Mouse (Mus musculus) natural killer cell, adult 2 months (primary cell): ENCODE measurements around the gene Rnaset2a.
"Not testable (repeated sequence)": the region's sequence is repeated elsewhere in the genome, so short reads cannot be mapped to it uniquely, and the experiment has no call there.

ENCODE experiments used
- DNase-seq, 2 experiments: peaks; one replicate each; pipeline ENCODE4 v3.0.0; 2022; ENCODE audit warnings: low spot score in 2 of 2

Gene Rnaset2a

DNA sequence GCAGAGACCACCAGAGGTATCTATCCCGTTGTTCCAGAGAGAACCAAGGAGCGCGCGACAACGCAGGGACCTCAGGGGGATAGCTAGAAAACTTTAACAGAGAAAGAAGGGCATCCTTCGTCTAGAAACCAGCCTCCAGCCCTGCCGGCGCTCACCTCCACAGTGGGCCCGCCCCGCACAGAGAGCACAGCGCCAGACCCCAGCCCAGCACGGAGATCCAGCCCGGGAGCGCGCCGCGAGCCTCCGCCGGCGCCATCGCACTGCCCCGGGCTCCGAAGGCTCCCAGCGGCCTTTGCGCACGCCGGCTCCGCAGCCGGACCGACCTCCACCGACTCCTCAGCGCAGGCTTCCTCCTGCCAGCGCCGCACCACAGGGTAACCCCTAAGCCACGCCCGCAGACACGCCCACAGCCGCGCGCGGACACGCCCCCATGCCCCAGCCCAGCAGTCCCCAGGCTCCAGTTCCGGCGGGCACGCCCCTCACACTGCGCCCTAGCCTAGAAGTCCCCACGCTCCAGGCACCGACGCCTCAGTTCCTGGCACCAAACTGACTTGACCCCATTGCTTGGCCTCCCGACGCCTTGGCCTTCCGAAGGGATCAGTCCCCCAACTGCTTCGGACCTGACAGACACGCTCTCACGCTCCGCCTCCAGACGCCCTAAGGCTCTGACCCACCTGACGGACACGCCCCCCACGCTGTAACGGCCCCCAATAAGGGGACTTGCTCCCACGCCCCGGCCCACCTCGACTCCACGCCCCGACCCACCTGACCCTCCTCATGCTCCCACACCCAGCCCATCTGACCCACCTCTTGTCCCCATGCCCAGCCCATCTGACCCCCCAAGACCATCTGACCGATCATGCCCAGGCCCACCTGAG is at the start of gene Rnaset2a, which contains the start of gene Gm49673:
TSS of gene Rnaset2a (minus strand) at position 659 of the 878 bp plus-strand sequence.
TSS of gene Gm49673 (minus strand) at position 350 of the 878 bp plus-strand sequence.
- DNase-seq, result peak; percentile 60 to 65

DNA sequence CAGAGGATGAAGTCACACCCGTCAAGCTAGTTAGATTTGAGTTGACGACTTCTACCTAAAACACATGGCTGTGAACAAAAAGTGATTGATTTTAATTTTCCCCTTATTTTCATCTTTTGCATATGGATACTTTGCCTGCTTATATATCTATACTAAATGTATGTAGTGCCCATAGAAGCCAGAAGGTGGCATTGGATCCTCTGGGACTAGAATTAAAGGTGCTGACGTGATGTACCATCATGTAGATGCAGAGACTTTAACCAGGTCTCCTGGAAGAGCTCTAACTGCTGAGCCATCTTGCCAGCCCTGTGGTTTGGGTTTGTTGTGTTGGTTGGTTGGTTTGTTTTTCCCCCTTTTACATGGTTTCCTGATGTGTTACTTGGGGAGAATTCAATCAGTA is 49.8 kb upstream of the Rnaset2a start:
- peak in 1 of 2 experiments; percentile 34 for DNase-seq

DNA sequence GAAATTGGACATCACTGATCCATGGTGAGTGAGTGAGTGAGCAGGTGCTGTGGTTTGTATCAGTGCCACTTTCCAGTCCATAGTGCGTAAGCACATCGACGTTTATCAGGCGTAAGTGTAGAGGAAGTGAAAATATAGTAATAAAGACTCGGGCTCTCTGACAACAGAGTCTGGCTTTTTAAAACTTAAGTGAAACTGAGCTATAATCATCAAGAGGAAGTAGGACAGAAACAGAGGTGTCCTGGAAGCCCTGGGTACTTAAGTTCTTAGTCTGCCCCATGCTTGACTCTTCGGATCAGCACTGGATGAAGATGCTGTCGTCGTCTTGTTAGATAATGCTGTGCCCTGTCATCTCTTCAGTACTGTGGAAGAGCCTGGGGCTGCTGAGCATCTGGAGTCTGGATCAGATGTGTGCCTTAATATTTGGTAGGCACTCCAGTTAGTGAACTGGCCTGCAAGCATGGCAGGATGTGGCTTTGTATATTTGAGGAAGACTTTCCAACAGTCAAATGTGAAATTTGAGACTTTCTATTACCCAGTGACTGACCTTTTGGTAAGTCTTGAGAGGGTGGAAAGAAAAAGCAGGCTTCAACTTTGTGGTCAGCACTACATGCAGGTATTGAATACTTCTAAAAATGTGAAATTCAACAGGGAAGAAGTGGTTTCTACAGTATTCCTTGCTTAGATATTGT is 47.9 kb upstream of the Rnaset2a start:
- DNase-seq, result peak in 1 of 2 experiments; percentile 46

DNA sequence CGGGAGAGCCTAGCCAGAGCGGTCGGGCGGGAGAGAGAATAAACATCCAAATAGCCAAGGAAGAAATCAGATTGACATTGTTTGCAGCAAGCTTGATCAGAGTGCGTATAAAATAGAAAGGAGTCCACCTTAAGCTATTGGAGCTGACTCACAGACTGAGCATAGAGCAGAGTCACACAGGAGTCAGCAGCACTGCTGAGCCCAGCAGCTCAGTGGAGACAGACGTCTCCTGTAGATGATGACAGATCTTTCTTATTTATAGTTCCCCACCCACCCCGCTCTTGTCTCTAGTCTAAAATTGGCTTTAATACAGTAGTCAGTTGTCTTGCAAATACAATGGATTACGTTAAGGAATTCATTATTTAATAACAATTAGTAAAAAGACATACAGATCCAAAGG is 45.8 kb upstream of the Rnaset2a start:
- no peak for DNase-seq

DNA sequence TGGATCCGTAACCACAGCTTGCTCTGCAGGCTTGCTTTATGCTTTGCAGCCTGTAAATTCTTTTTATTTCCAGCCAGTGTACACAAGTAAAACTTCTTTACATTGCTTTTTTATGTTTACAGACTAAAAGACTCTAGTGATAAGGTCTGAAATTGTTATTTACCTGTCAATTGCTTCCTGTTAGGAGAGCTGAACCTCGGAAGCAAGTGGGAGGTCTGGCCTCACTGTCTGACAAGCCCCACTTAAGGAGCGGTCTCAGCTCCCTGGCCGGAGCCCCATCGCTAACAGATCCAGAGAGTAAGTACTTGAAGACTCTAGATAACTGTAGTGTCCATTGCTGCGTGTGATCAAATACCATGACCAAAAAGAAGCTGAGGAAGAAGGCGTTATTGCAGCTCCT is 36.3 kb upstream of the Rnaset2a start:
- DNase-seq, result no peak

DNA sequence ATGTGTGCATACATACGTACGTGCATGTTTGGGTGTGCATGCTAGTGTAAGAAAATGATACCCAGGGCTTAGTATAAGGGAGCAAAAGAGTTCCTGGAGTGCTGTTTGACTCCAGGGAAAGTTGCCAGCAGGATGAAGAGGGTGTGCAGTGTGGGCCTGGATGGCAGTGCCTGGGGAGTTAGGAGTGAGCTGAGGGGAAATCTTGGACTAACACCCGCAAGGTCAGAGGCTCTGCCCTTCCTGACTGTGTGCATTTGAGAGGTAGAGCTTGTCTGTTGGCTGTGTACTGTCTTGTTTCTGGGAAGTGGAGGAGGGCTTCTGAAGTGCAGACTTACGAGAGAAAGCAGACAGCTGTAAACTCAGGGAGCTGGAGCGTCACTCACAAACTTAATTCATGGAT is 35.9 kb upstream of the Rnaset2a start:
- DNase-seq, result no peak

DNA sequence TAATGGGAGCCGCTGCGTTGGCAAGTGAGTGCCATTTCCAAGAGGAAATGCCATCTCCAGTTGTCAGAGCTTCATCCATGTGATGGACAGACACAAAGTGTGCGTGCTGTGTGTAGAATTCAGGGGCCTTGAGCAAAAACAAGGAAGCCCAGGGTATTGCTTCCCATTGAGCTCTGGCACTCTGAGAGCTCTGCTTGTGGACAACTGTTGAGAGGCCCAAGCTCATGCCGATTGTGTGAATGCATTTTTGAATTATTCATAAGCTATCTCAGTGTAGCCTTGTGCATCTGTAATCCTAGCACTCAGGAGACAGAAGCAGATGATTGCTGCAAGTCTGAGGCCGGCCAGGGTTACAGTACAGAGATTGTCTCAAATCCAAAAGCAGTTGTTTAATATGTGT is 29.2 kb upstream of the Rnaset2a start:
- no peak for DNase-seq

DNA sequence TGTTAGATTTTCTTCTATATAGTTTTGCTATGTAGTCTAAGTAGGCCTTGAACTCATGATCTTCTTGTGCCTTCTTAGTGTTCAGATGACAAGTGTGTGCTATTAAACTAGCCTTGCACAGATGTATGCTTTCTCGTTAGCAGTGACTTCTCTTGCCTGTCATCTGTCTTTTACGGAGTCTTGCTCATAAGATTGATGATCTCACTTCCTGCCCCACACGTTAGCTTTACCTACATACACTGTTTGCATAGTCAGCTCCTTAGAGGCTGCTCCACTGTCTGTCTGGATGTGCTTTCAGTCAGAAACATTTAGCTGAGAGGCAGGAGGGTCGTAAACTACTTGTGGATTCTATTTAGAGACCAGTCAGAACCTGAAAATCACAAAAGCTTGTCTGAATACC is 23.2 kb upstream of the Rnaset2a start:
- DNase-seq, result no peak

DNA sequence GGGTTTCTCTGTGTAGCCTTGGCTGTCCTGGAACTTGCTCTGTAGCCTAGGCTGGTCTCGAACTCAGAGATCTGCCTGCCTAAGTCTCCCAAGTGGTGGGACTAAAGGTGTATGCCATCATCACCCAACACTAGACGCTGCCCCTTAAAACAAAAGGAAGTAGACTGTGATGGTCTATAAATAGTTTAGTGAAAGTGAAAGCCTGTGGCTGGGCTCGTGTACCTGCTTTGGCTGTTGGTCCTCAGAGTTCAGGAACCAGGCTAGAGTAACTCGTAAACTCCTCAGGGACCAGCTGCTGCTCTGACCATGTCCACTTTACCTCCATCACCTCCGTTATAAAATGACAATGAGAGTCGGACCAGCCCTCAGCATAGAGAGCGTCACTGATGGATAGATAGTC is 22.4 kb upstream of the Rnaset2a start:
- DNase-seq, result peak; percentile 17 to 42

DNA sequence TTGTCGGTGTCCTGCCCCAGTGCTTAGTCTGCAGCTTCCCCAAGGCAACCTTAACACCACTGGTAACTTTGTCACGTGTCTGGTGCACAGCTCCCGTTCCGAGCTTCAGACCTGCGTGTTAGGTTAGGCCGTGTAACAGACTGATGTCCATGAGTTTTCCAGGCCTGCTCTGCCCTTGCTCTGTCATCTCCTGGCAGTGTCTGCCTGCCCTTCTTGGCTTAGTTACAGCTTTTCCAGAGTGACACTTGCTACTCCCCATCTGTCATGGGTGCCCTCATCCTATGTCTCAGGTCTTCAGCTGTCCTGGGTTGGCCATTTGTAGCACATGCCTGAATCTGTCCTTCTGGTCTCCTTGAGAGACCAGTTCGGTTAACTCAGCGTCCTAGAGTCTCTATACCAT is 19.5 kb upstream of the Rnaset2a start:
- not testable (repeated sequence) for DNase-seq

DNA sequence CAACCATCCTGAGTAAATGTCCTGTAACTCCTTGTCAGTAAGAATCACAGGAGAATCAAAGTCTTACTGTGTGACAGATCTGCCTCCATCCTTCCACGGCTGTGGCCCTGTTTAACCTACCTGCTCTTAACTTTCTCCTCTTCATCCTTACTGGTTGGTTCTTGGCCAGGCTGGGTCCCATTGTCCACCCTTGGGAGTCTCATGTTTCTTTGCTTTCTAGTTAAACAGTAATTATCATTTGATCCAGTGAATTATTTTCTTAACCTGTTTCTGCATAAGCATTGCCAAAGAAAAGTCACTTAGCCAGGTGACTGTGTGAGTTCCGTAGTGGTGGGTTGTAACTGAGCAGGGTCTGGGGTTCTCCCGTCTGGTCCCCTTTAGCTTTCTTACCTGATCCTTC is 18.6 kb upstream of the Rnaset2a start:
- DNase-seq, result not testable (repeated sequence)

DNA sequence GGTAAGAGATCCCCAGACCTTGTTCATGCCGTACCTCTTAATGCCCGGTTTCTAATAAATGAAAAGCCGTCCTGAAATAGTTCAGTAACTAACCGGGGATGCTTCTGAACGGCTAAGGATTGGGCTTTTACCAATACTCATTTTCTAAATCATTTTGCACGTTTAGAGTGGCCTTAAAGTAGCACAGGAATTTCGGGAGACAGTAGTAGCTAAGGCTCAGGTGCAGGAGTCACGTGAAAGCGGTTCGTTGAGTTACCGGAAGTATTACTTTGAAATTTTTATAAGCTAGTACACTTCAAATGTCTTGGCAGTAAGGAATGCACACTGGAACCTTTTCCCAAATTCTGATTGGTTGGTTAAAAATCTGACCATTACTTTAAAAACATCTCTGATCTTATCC is 18.1 kb upstream of the Rnaset2a start:
- DNase-seq, result peak in 1 of 2 experiments; percentile 17

DNA sequence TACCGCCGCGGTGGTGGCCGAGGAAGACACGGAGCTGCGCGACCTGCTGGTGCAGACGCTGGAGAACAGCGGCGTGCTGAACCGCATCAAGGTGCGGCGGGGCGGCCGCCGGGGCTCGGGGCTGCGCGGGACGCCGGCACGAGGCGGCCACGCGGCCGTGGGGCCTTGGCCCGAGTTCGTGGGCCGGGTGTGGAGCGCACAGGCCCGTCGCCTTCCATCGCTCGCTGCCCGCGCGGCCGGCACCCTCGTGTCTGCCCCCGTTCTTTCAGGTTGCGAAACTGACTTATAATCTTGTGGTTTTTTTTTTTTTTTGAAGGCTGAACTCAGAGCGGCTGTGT is 17.7 kb upstream of the Rnaset2a start:
- peak; percentile 46 to 53 for DNase-seq

DNA sequence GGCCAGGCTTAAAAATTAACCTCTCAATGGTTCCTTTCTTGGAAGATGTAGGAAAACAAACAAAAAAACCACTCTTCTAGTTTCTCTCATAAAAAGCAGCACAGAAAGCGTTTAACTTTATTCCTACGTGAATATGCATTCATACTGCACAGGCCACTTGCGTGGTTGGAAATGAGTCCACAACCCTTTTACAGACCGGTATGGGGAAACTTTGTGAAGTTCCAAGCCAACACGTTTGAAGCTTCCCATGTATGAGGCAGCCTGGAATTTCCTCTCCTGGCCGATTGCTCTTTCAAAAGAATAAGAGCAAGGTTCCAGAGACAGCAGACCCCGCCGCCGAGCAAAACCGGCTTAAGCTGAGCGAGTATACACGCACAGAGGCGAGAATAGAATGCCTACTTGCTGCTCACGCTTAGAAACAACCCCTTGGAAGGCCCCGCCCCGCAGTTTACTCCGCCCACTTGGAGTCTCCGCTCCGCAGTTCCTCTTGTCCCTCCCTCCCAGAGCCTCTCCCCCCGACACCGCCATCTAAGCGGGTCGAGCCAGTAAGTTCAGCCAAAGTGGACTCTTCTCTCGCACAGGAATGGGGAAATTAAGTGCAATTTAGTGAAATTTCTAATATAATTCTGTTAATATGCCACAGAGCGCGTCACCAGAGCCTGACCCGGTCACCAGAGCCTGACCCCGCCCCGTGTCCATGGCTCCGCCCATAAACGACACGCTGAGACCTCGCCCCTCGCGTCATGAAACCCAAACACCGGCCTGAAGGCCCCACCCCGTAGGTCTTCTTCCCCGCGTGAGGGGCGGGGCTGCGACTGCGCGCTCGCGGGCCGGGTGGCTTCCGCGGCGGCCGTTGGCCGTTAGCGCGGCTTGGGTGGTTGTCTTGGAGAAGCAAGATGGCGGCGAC is 17.1 kb upstream of the Rnaset2a start, which contains the start of gene Fgfr1op:
TSS of gene Fgfr1op (plus strand) at position 801 of the 907 bp plus-strand sequence.
- DNase-seq, result peak; percentile 89 to 90

DNA sequence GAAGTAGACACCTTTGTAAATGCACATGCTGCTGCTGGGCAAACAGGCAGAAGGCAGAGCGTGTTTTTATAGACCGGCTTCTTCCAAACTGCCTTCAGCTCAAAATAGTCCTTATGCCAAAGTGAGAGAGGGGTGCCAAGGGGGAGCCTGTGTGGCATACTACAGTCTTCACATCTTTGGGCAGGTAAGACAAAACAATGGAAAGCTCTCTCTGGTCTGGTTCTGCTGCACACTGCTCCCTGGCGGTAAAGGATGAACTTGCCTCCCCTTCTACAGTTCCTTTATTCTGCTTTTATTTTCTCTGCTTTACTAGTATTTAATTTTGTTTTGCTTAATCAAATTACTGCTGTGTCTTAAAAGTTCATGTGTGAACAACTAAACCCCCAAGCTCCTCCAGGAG is 13.1 kb upstream of the Rnaset2a start:
- peak in 1 of 2 experiments; percentile 51 for DNase-seq

DNA sequence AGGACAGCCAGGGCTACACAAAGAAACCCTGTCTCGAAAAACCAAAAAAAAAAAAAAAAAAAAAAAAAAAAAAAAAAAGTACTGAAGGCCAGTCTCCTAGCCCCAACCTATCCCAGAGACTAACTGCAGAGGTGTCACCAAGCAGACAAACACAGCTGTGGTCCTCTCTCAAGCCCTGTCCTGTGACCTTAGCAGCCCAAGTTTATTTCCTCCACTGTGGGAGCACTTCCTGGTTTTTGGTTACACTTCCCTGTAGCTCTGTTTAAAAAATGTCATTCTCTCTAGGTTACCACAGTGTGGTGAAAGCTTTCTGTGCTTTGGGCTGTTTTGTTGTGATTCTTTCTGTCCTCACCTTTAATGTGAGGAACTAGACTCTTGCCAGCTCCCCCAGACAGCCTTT is 10.7 kb upstream of the Rnaset2a start:
- peak in 1 of 2 experiments; percentile 18 for DNase-seq

DNA sequence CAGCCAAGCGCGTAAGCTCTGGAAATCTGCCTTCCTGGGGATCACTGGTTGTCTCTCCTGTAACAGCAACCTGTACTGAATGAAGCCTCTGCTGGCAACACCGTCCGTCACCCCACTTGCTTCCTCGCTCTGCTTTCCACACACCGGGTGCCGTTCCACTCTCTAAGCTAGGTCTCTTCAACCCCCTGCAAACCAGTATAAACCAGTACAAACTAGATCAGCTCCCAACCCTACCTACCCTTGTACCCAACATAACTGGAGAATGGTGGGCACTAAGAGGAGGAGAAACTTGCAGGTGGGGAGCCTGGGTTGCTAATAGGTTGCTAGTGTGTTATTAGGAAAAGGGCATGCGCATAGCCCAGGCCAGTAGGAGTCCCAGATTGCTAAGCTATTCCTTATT is 8.1 kb upstream of the Rnaset2a start:
- DNase-seq, result not testable (repeated sequence)

DNA sequence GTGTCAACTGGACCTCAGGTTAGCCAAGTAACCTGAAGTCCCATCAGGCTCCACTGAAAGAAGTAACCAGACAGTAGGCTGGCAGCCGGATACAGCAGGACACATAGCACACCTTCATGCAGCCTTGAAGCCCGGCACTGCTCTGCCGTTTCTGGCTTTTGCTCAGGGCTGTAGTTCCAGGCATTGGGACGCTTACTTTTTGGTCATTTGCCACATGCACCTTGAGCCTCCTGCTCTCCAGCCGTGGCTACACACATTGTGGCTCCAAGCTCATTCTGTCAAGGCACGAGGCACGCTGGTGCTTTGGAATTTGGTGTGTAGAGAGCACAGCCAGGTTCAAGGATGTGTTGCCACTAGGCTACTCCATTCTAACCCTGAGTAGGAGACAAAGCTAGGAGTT is 7.1 kb upstream of the Rnaset2a start:
- DNase-seq, result not testable (repeated sequence)

DNA sequence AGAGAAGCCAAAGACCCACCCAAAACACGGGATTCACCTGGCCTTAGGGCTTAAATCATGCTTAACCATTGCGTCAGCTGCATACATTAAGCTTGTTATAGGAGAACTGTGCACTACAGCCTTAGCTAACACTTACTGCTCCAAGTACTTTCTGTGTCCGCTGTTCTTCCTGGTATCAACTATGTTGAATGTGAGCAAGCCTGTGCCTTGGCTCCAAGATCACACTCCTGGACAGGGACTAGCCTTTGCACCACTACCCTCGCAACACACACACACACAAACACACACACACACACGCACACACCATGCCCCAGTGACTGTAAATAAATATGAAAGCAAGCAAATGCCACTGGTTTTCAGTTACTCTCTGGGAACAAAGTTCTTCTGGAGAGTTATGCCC is 966 bp downstream of the Rnaset2a start:
- DNase-seq, result not testable (repeated sequence)

DNA sequence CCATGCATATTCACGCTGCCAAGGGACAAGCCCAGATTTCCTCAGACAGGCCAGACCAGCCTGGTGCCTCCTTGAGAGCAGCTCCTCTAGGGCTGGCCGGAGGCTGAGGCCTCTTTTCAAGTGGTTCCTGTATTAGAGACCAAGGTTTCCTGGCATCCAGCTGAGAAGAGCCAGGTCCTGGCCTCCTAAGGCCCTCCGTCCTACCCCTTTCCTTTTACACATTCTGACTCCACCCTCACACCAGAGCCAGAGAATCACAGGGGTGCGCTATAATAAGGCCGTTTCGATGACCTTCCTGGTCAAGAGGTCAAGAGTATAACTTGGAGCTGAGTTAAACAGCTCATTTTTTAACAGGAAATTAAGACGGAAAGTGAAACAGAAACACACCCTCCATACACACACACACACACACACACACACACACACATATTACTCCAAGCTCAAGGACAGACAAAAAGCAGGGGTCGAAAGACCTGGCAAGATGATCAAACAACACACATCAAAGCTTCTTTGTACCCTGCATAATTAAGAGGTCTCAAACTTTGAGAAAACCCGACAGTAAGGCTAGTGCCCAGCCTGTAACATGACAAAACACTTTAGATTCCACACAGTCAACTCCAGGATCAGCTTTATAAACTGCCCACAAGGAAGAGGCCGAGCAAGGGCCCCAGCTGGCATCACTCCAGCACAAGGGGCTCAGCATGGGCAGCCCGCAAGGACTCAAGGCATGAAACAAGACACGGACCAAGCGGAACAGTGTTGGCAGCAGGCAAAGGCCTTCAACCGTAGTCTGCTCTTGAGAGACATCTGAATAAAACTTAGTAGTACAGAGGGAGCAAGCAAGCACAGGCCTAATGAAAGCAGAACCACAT is 3.9 kb downstream of the Rnaset2a start:
- DNase-seq, result peak; percentile 22 to 54

DNA sequence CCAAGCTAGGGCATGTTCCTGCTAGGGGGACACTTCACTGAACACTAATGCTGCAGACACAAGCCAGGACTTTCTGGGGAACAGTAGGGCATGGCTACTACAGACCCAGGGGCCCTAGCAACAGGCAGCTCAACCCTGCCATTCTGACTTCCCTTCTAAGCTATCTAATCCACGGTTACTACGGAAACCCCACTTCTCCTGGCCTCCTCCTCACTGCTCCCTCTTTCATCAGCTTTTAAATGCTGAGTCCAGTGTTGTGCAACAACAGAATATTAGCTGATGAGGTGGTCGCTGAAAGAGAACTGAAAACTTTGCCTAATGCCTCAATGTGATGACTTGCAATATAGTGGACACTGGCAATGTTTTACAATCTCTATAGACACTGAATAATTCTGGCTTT is 7.7 kb downstream of the Rnaset2a start:
- DNase-seq, result not testable (repeated sequence)
